Mouse (Mus musculus): ENCODE results near the gene Tmcc1.

The Tmcc1 gene

GRCm38 (mm10) chr6:115968700-115969099 lies 224.6 kb downstream of the Tmcc1 start:
- DNase-seq: no peak

Measured in lung, postnatal 10 days (tissue).